Mouse (Mus musculus): ENCODE data around the gene Trpc1.

DNA sequence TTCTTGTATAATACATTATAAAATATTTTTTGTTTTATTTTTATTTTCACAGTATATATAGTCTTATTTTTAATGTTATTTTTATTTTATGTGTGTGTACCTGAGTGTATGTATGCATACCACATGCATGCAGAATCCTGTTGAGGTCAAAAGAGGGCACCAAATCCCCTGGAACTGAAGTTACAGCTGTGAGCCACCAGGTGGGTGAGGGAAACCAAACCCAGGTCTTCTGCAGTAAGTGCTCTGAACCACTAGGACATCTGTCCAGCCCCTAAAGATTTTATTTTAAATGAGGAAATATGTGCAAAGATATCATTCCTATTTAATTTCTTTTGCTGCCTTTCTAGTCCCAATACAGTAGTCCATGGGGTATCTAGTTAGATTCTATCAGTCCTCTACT, 41.2 kb downstream of the Trpc1 start:
- TF ChIP-seq GATA1 (IDR thresholded peaks at IDR 0.05; ENCODE audit: low read length) (no peak), TAL1 (IDR thresholded peaks at IDR 0.05; ENCODE audit: low read length) (no peak)
